Mouse (Mus musculus) hindbrain, embryonic 13.5 days (tissue): ENCODE measurements around the gene Zcwpw1. TPM values are rescaled to one million over a fixed set of nuclear protein-coding genes. Genes with fewer than 3 reads are reported as not detected.

Experiments used
- ATAC-seq: fragments of 200-750 bp; cut with Nextera tagmentation; 2 replicates; pipeline ENCODE4 v1.8.0; 2017; ENCODE audit warnings: moderate TSS enrichment; ENCODE audit not compliant: low FRiP score
- H3K27ac ChIP-seq: fragments of 300-500 bp; sonication (generic); 2 replicates; pipeline ENCODE4 v1.5.1; 2015; ENCODE audit warnings: inconsistent platforms, mild to moderate bottlenecking, moderate library complexity
- H3K27me3 ChIP-seq: fragments of 300-500 bp; sonication (generic); 2 replicates; pipeline ENCODE4 v1.6.1; 2015; ENCODE audit warnings: mild to moderate bottlenecking, inconsistent platforms
- H3K36me3 ChIP-seq: fragments of 300-500 bp; sonication (generic); 2 replicates; pipeline ENCODE4 v1.6.1; 2015; ENCODE audit warnings: mild to moderate bottlenecking, inconsistent platforms
- H3K4me1 ChIP-seq: fragments of 300-500 bp; sonication (generic); replicated peaks from 2 replicates; pipeline ENCODE4 v1.6.1; 2015; ENCODE audit warnings: inconsistent platforms
- H3K4me2 ChIP-seq: fragments of 300-500 bp; sonication (generic); 2 replicates; pipeline ENCODE4 v1.6.1; 2015; ENCODE audit warnings: inconsistent platforms, mild to moderate bottlenecking, moderate library complexity
- H3K4me3 ChIP-seq: fragments of 300-500 bp; sonication (generic); 2 replicates; pipeline ENCODE4 v1.5.1; 2015; ENCODE audit warnings: mild to moderate bottlenecking, inconsistent platforms
- H3K9ac ChIP-seq: fragments of 300-500 bp; sonication (generic); 2 replicates; pipeline ENCODE4 v1.6.1; 2015; ENCODE audit warnings: mild to moderate bottlenecking, inconsistent platforms
- H3K9me3 ChIP-seq: fragments of 300-500 bp; sonication (generic); 2 replicates; pipeline ENCODE4 v1.6.1; 2016; ENCODE audit warnings: inconsistent platforms
- WGBS: fragments of 180-500 bp; shearing (Covaris S2); methylation state at CpG from one replicate; pipeline ENCODE4 v1.1.7; 2015; 5-methylcytosine and 5-hydroxymethylcytosine counted together
- polyA plus RNA-seq: library from polyadenylated mRNA; unstranded; fragments of >200 nt; fragmentation: Nextera tagmentation; extraction: Ambion mirVana; gene quantifications from 2 replicates; pipeline ENCODE4 v1.2.1, GENCODE M21; 2015

Zcwpw1 gene
- polyA plus RNA-seq, 1 experiment from 2014 or later = 10.6 TPM

DNA sequence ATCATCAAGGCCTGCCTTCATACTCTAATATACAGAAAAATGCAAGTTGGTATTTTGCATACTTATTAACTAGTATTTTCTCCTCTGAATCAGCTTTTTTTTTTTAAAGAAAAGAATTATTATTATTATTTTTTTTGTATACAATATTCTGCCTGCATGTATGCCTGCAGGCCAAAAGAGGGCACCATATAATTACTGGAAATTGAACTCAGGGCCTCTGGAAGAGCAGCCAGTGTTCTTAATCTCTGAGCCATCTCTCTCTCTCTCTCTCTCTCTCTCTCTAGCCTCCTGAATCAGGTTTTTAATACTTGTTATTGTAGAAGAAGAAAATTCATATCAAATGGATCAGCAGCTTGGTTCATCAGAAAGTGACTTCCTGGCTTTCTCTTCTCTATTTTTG is 4.0 kb downstream of the Zcwpw1 start:
- peaks cover 5% of the 10 kb centered on the region for H3K4me1 ChIP-seq
- no peak overlapping the region for H3K27ac ChIP-seq
- no peak for ATAC-seq
- H3K9ac ChIP-seq = no peak overlapping the region
- no peaks in the 10 kb centered on the region for H3K9me3 ChIP-seq
- H3K4me2 ChIP-seq = no peak overlapping the region
- H3K27me3 ChIP-seq = peaks cover 5% of the 10 kb centered on the region; the same call in 1 of the 2 replicates
- H3K36me3 ChIP-seq = no peaks in the 10 kb centered on the region
- H3K4me3 ChIP-seq = no peak overlapping the region

DNA sequence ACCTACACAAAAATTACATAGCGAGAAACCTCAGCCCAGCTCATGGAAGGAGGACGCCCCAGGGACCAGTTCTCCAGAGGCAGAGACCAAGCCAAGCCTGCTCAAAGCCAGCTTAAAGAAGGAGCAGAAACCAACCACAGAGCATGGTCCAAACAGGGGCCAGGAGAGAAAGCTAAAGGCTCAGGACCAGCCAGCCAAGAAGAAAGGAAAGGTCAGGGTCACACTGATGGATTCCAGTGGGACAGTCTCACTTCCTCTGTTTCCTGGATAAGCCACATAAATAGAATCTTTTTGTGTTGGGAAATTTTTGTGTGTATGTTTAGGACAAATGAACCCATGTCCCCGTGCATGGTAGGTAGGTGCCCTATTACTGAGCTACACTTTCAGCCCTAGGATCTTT is 9.0 kb downstream of the Zcwpw1 start:
- ATAC-seq = no peak
- no peak overlapping the region for H3K9ac ChIP-seq
- no peaks in the 10 kb centered on the region for H3K9me3 ChIP-seq
- 78% methylated on average over 3 of the region's 3 CpGs for WGBS
- no peaks in the 10 kb centered on the region for H3K27me3 ChIP-seq
- H3K36me3 ChIP-seq = no peaks in the 10 kb centered on the region
- no peak overlapping the region for H3K4me2 ChIP-seq
- H3K4me1 ChIP-seq = no peaks in the 10 kb centered on the region
- H3K27ac ChIP-seq = no peak overlapping the region
- H3K4me3 ChIP-seq = no peak overlapping the region

DNA sequence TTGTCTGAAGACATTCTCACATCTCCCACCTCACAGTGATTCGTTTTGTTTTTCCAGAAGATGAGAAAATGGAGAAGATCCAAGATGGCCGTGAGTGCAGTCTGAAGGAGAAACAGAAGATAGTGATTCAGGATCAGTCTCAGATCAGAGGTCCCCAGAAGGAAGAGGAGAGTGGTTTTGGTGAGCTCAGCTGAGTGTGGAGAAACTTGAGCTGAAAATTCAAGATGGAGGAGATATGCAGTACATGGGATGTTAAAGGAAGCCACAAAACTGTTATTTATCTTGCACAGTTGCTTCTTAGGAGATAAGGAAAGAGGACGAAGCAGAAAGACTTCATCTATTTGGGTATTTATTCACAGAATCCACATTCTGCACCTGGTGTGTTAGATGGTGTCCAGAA is 13.3 kb downstream of the Zcwpw1 start:
- H3K27me3 ChIP-seq = no peaks in the 10 kb centered on the region
- 88% methylated on average over 3 of the region's 3 CpGs for WGBS
- no peaks in the 10 kb centered on the region for H3K9me3 ChIP-seq
- no peaks in the 10 kb centered on the region for H3K4me1 ChIP-seq
- H3K9ac ChIP-seq = no peak overlapping the region
- no peak for ATAC-seq
- no peak overlapping the region for H3K4me3 ChIP-seq
- no peak overlapping the region for H3K4me2 ChIP-seq
- H3K27ac ChIP-seq = no peak overlapping the region
- H3K36me3 ChIP-seq = no peaks in the 10 kb centered on the region

DNA sequence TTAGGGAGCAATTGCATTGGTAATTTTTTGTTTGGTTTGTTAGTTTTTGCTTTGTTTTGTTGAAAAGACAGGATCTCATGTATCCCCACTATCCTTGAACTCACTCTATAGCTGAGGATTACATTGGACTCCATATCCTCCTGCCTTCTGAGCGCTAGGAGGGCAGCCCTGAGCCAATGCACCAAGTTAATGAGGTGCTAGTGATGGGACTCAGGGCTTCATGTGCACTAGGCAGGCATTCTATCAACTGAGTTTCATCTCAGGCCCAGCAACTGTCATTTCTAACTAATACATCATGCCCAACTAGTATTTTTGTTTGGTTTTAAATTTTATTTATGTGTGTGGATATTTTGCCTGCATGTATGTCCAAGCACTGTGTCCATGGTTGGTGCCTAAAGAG is 18.6 kb downstream of the Zcwpw1 start:
- Histone ChIP-seq H3K27me3 (no peaks in the 10 kb centered on the region), H3K4me3 (no peak overlapping the region), H3K36me3 (no peaks in the 10 kb centered on the region), H3K4me2 (no peak overlapping the region), H3K27ac (no peak overlapping the region), H3K9me3 (no peaks in the 10 kb centered on the region), H3K4me1 (no peaks in the 10 kb centered on the region), H3K9ac (no peak overlapping the region)
- 84% methylated on average over 1 of the region's 1 CpGs for WGBS
- ATAC-seq = no peak

DNA sequence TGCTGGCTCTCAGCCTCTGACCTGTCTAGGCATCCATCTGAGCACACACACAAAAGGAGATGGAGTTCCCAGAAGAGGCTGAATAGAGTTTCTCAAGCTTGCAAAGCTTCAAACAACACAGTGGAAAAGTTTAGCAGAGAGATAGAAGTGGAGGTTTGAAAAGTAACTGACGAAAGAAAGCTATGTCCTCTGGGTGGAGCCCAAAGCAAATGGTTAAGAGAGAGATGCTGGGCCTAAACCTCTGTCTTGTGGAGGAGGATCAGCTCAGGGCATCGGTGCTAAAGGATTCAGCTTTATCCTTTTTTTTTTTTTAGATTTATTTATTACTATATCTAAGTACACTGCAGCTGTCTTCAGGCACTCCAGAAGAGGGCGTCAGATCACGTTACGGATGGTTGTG is 20.7 kb downstream of the Zcwpw1 start:
- Histone ChIP-seq H3K27ac (no peak overlapping the region), H3K9ac (no peak overlapping the region), H3K4me1 (no peaks in the 10 kb centered on the region), H3K36me3 (no peaks in the 10 kb centered on the region), H3K9me3 (no peaks in the 10 kb centered on the region), H3K4me2 (no peak overlapping the region), H3K4me3 (no peak overlapping the region), H3K27me3 (no peaks in the 10 kb centered on the region)
- WGBS = 88% methylated on average over 5 of the region's 5 CpGs
- ATAC-seq = no peak

DNA sequence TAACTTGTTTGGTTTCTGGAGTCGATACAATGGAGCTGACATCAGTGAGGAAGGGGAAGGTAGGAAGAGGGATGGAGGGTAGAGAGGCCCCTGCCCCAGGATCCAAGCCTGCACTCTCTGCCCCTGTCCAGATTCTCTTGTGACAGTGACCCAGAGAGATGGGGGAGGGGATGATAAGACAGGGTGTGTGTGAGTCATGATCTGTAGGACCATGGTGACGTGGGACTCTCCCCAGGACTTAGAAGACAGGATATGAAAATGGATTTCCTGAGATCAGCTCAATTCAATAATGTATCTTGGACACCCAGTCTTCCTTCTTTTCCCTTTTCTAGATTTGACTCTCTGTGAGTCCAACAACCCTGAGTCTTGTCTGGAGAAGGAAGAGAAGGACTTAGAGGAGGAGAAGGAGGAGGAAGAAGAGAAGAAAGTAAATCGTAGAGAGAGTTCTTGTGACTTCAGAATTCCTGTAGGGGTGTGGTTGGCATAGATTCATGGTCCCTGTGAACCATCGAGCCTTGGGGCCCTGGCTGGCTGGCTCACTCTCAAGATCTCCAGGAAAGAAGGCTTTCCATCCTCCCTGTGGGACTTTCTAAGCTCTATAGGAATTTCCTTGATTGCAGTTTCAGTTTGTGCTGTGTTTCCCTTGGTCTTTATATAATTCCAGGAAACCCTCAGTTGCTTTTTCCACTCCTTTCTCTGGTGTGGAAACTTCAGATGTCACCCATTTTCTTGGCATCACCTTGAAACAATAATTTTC is 30.0 kb downstream of the Zcwpw1 start:
- Histone ChIP-seq H3K36me3 (no peaks in the 10 kb centered on the region), H3K27me3 (no peaks in the 10 kb centered on the region), H3K9me3 (no peaks in the 10 kb centered on the region), H3K27ac (no peak overlapping the region), H3K9ac (no peak overlapping the region), H3K4me1 (no peaks in the 10 kb centered on the region), H3K4me2 (no peak overlapping the region), H3K4me3 (no peak overlapping the region)
- no peak for ATAC-seq
- WGBS = 82% methylated on average over 4 of the region's 4 CpGs

DNA sequence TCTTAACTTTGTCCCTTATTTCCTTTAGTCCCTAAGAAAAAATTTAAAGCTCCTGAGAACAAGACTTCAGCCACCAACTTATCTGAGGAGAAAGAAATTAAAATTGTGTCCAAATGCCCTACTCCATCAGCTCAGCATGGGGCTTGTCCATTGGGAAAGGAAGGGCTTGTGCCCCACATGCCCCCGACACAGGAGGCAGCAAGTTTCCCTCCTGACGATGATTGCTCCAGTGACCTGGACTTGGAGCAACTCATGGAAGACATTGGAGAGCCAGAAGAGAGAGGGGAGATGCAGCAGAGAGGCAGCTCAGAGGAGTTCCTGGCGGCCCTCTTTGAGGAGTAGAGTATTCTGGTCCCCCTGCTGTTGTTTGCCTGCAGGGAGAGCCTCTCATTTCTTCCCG is 34.5 kb downstream of the Zcwpw1 start:
- 67% methylated on average over 4 of the region's 4 CpGs for WGBS
- no peak for ATAC-seq
- no peaks in the 10 kb centered on the region for H3K9me3 ChIP-seq

DNA sequence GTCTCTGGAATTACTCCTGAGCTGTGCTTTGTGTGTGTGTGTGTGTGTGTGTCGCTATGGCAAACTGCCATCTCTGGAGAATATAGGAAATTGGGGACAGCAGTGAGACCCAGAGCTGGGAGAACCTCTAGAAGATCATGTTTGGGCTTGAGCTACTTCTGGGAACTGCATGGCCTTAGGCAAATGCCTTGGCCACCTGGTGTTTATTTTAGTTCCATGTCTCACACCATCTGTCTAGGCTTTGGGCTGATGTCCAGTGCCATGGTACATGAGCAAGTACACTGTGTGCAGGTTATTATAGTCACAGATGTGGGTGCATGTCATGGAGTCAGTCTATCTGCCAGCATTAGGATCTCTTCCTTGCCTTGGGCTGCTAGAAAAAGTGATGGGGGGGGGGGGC is 35.0 kb downstream of the Zcwpw1 start:
- H3K4me1 ChIP-seq = no peaks in the 10 kb centered on the region
- no peak overlapping the region for H3K4me3 ChIP-seq
- 89% methylated on average over 1 of the region's 1 CpGs for WGBS
- H3K9me3 ChIP-seq = no peaks in the 10 kb centered on the region
- H3K27me3 ChIP-seq = no peaks in the 10 kb centered on the region
- no peak overlapping the region for H3K4me2 ChIP-seq
- no peak for ATAC-seq
- H3K27ac ChIP-seq = no peak overlapping the region
- no peak overlapping the region for H3K9ac ChIP-seq
- no peaks in the 10 kb centered on the region for H3K36me3 ChIP-seq

More for the DNA sequence above, 34.5 kb downstream of the Zcwpw1 start:
- Histone ChIP-seq H3K36me3 (no peaks in the 10 kb centered on the region), H3K4me2 (no peak overlapping the region), H3K27me3 (no peaks in the 10 kb centered on the region), H3K4me1 (no peaks in the 10 kb centered on the region), H3K9ac (no peak overlapping the region), H3K4me3 (no peak overlapping the region), H3K27ac (no peak overlapping the region)

DNA sequence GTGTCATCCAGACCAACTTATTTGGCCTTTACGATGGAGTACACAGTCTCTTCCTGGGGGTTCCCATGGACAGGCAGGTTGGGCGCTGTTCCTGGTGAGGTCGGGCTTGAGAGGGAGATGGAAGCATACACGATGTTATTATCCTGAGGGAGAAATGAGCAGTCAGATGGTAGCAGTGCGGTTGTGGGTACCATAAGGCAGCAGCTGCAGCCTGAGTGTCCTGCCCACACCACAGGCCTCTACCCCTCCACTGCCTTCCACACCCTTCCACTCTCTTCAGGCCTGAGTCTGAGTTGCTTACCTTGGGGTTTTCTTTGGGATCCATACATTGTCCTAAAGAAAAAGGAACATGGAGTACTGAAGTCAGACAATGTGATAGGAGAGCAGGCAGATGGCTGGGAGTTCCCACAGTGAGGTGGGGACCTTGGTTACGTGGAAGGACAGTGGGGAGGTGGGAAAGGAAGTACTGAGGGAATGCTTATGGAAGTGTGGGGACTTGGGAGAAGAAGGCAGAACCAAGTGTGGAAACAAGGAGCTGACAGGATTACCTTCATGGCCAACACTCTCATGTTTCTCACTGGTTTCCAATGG is 36.0 kb downstream of the Zcwpw1 start:
- Histone ChIP-seq H3K36me3 (no peaks in the 10 kb centered on the region), H3K27ac (no peak overlapping the region), H3K4me2 (no peak overlapping the region), H3K9me3 (no peaks in the 10 kb centered on the region), H3K9ac (no peak overlapping the region), H3K4me3 (no peak overlapping the region), H3K4me1 (no peaks in the 10 kb centered on the region), H3K27me3 (no peaks in the 10 kb centered on the region)
- WGBS = 95% methylated on average over 6 of the region's 6 CpGs
- no peak for ATAC-seq

DNA sequence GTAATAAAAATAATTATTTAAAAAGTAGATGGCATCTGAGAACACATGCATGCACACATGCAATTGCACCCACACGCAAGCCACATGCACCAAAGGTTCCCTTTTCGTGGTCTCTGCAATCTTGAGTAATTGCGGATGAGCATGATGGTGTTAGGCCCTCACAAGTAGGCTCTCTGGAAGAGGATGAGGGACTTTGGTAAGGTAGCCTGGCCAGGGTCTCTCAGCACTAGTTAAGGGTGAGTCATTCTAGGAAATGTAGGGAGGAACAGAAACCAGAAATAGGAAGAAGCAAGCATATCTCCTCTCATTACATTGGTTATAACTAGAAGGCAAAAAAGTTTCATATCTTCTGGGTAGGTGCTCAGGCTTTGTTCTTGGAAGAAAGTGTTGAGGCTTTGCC is 37.4 kb downstream of the Zcwpw1 start:
- WGBS = 89% methylated on average over 3 of the region's 3 CpGs
- no peaks in the 10 kb centered on the region for H3K36me3 ChIP-seq
- no peak for ATAC-seq

DNA sequence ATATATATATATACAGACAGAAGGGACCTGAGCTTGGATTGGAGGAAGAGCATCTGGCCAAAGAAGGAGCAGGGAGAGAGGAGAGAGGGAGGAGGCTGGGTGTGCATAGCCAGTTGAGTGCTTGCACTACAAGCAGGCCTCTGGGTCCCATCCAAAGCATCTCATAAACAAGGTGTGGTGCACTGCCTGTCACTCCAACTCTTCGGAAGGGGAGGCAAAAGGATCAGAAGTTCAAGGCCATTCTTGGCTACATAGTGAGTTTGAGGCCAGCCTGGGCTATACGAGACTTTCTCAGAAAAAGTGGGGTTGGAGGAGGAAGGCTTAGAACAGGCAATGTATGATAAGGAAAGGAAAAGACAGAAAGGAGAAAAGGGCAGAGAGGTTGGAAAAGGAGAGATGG is 38.4 kb downstream of the Zcwpw1 start:
- H3K27me3 ChIP-seq = no peaks in the 10 kb centered on the region
- no peak overlapping the region for H3K4me3 ChIP-seq
- no peaks in the 10 kb centered on the region for H3K4me1 ChIP-seq
- no peak overlapping the region for H3K9ac ChIP-seq
- H3K36me3 ChIP-seq = no peaks in the 10 kb centered on the region
- no peak for ATAC-seq
- no peak overlapping the region for H3K27ac ChIP-seq
- no peaks in the 10 kb centered on the region for H3K9me3 ChIP-seq
- 93% methylated on average over 2 of the region's 2 CpGs for WGBS
- no peak overlapping the region for H3K4me2 ChIP-seq

More for the DNA sequence above, 37.4 kb downstream of the Zcwpw1 start:
- no peak overlapping the region for H3K9ac ChIP-seq
- H3K4me1 ChIP-seq = no peaks in the 10 kb centered on the region
- no peaks in the 10 kb centered on the region for H3K9me3 ChIP-seq
- H3K4me2 ChIP-seq = no peak overlapping the region
- no peaks in the 10 kb centered on the region for H3K27me3 ChIP-seq
- no peak overlapping the region for H3K4me3 ChIP-seq
- H3K27ac ChIP-seq = no peak overlapping the region

DNA sequence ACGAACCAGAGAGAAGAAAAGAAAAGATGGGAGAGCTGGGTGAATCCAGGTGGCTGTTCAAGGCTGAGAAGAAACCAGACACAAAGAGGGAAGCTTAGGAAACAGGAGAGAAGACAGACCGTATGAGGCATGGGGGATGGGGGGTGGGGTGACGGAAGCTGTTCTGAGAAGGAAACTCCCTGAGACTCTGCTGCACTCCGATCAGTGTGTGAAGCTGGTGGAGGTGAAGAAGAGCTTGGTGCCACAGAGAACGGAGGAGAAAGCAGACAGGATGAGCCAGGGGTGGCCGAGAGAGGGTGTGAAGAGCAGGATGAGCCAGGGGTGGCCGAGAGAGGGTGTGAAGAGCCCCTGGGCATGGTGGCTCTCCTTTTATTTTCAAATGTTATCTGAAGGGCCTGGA is 38.8 kb downstream of the Zcwpw1 start:
- Histone ChIP-seq H3K4me3 (no peak overlapping the region), H3K36me3 (no peaks in the 10 kb centered on the region), H3K4me2 (no peak overlapping the region), H3K9ac (no peak overlapping the region), H3K27me3 (no peaks in the 10 kb centered on the region), H3K27ac (no peak overlapping the region), H3K9me3 (no peaks in the 10 kb centered on the region), H3K4me1 (no peaks in the 10 kb centered on the region)
- no peak for ATAC-seq
- 73% methylated on average over 7 of the region's 7 CpGs for WGBS

DNA sequence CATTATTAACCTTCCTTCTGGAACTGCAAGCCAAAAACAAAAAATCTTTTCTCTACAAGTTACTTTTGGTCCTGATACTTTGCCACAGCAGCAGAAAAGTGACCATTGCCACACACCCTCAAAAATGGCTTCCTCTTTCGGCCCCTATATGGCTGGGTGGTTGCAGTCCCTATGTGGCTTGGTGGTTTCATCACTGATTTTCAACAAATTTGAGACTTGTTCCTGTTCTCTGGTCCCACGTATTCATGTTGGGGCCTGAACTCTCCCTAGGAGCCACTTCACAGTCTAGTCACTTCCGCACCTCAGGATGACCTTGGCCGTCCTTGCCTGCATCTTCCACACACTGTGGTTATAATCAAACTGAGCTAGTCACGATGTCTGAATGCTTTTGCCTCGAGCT is 41.1 kb downstream of the Zcwpw1 start:
- no peak overlapping the region for H3K4me2 ChIP-seq
- H3K27ac ChIP-seq = no peak overlapping the region
- H3K9ac ChIP-seq = no peak overlapping the region
- H3K9me3 ChIP-seq = no peaks in the 10 kb centered on the region
- WGBS = 86% methylated on average over 6 of the region's 6 CpGs
- H3K4me1 ChIP-seq = no peaks in the 10 kb centered on the region
- H3K36me3 ChIP-seq = no peaks in the 10 kb centered on the region
- H3K27me3 ChIP-seq = no peaks in the 10 kb centered on the region
- no peak overlapping the region for H3K4me3 ChIP-seq
- no peak for ATAC-seq
